8 mouse cellular contexts compared by ENCODE assay signal in genomic region chr1:150540267-150540666, GRCm38 (mm10).
DNase-seq lines count a peak whose midpoint lies in the region; ATAC-seq and TF ChIP-seq lines count a peak whose summit lies in the region.

No protein-coding gene starts in this region.

- no peak overlapping the region for H3K27ac ChIP-seq in testis, adult 2 months (ENCODE audit: control insufficient read depth, insufficient read depth, low read depth, low read length)
- H3K27ac ChIP-seq in midbrain, embryonic 13.5 days = no peak overlapping the region

- peak; percentile 63; the same call in 1 of the 2 replicates for ATAC-seq in granulocyte monocyte progenitor cell, adult 5-6 weeks (replicated peaks; ENCODE audit: poor library complexity, severe bottlenecking)
- peak; percentile 92 for ATAC-seq in midbrain, embryonic 13.5 days

- no peak for TF ChIP-seq POLR2A in testis, adult 2 months (IDR thresholded peaks at IDR 0.05; ENCODE audit: control insufficient read depth, low read depth, low read length)

- H3K4me3 ChIP-seq in testis, adult 2 months (ENCODE audit: control insufficient read depth, low read depth, low read length) = no peak overlapping the region
- no peak overlapping the region for H3K4me3 ChIP-seq in midbrain, embryonic 13.5 days (replicated peaks)

- TF ChIP-seq CTCF in testis, adult 2 months (IDR thresholded peaks at IDR 0.05; ENCODE audit: control insufficient read depth, insufficient read depth, insufficient replicate concordance, low read depth, low read length) = peak; percentile 60; the same call in 1 of the 2 replicates

- no peaks in the 10 kb centered on the region for H3K36me3 ChIP-seq in testis, adult 2 months (ENCODE audit: control insufficient read depth, insufficient read depth, low read length)
- H3K36me3 ChIP-seq in midbrain, embryonic 13.5 days = no peaks in the 10 kb centered on the region

- no peaks in the 10 kb centered on the region for H3K27me3 ChIP-seq in testis, adult 2 months (ENCODE audit: control insufficient read depth, insufficient read depth, low read length)
- peaks cover 3% of the 10 kb centered on the region; the same call in 1 of the 2 replicates for H3K27me3 ChIP-seq in midbrain, embryonic 13.5 days

- H3K9ac ChIP-seq in midbrain, embryonic 13.5 days (replicated peaks) = no peak overlapping the region

- peaks cover 2% of the 10 kb centered on the region for H3K4me1 ChIP-seq in testis, adult 2 months (ENCODE audit: control insufficient read depth, insufficient read depth, low read length)
- H3K4me1 ChIP-seq in midbrain, embryonic 13.5 days (replicated peaks) = peaks cover 14% of the 10 kb centered on the region

- H3K4me2 ChIP-seq in midbrain, embryonic 13.5 days (replicated peaks) = no peak overlapping the region

- whole genome bisulfite sequencing in large intestine, adult 2 months = 4% methylated on average over 5 of the region's 5 CpGs
- 9% methylated on average over 5 of the region's 5 CpGs for WGBS in midbrain, embryonic 13.5 days

- H3K9me3 ChIP-seq in midbrain, embryonic 13.5 days = no peaks in the 10 kb centered on the region

- no peak for DNase-seq in testis, postnatal 14 days (ENCODE audit: low spot score)
- DNase-seq in cerebellum, adult 8-10 months = peak; percentile 5
- peak; percentile 33 for DNase-seq in large intestine, adult 2 months (ENCODE audit: low read depth, low spot score)
- no peak for DNase-seq in urinary bladder, adult 2 months (ENCODE audit: low spot score)
- DNase-seq in T-cell, adult 2 months (ENCODE audit: low spot score) = no peak

Comparison
In these comparisons a context has a peak if more than half of its experiments do, and no peak if none do; other contexts are left out.
1. DNase-seq: peak in cerebellum, adult 8-10 months (single experiment) and large intestine, adult 2 months (single experiment); none in testis, postnatal 14 days (single experiment), urinary bladder, adult 2 months (single experiment) and T-cell, adult 2 months (single experiment).